Mouse (Mus musculus): ENCODE results near the gene Timeless.
"Not testable (repeated sequence)": the region's sequence is repeated elsewhere in the genome, so short reads cannot be mapped to it uniquely, and the experiment has no call there.

Timeless gene

DNA sequence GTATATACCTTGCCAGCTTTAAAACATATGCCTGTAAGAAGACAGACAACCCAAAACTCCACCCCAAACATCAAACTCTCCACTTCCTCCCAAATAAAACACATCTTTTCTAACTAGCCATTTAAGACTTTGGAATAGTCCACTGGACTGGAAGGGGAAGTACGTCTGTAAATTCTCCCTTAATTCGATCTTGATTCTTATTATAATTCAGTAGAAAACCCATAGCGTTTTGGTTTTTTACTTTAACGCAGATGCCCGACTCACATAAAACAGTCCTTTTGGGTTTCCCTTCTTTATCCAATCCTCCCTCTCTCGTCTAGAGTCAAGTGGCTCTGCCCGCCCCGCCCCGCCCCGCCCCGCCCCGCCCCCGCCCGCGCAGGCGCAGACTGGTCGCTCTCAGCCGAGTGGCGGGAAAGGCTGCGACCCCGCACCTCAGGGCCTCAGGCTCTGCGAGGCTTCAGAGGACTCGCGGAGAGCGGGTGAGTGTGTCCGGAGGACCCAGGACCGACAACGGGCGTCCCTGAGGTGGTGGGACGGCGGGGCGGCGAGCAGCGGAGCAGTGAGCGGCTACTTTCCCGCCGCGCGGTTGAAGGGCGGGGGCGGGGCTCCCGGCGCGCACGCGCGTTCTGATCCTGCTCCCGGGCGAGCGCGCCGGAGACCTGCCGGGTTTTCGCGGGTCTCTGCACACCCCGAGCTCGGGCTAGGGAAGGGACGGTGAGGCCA, at the start of gene Timeless:
Timeless (plus strand) TSS at position 369 of the 723 bp plus-strand sequence.
- DNase-seq, result peak; percentile 88

DNA sequence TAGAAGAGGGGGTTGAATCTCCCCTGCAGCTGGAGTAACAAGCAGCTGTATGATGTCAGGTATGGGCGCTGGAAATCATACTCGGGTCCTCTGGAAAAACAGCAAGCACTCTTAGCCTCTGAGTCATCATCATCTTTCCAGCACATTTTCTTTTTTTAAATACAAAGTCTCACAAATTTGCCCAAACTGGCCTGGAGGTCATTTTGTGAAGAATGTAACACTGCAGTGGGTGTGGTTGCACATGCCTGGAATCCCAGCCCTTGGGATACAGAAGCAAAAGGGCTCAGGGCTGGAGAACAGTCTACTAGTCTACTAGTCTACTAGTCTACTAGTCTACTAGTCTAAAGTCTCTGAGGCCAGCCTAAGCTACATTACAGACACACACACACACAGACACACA, 47.6 kb upstream of the Timeless start:
- DNase-seq, result no peak

DNA sequence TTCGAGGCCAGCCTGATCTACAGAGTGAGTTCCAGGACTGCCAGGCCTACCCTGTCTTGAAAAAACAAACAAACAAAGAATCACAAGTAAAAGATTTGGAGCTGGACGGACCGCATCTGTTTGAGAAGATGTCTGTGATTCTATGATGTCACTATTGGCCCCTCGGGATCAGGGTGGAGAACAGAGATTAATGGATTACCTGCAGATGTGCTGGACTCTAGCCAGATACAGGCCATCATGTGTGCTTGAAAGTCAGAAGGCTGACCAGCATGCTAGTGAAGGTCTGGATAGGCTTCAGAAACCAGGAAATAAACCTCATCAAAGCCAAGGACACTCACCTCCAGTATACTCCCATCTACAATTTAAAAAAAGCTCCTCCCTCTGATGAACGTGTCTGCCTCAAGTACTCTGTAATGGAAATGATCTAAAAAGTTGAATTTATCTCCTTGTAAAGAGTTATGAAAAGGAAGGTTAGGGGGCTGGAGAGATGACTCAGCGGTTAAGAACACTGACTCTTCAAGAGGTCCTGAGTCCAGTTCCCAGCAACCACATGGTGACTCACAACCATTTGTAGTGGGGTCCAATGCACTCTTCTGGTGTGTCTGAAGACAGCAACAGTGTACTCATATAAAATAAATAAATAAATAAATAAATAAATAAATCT, 46.5 kb upstream of the Timeless start:
- DNase-seq, result no peak

DNA sequence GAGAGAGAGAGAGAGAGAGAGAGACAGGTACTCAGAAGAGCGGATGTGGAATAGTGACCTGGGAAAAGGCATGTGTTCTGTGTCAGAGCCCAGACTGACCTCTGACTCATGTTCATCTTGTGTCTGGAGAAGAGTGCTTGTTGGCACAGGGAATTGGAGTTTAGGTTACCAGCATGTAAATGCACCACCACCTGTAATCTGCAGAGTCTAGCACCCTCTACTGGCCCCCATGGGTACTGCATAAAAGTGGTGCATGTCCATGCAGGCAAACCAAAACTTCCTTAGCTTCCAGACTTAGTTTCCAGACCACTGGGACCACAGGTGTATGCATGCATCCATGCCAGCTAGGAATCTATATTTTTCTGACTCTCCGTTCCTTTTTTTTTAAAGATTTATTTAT, 45.9 kb upstream of the Timeless start:
- peak; percentile 69 for DNase-seq

DNA sequence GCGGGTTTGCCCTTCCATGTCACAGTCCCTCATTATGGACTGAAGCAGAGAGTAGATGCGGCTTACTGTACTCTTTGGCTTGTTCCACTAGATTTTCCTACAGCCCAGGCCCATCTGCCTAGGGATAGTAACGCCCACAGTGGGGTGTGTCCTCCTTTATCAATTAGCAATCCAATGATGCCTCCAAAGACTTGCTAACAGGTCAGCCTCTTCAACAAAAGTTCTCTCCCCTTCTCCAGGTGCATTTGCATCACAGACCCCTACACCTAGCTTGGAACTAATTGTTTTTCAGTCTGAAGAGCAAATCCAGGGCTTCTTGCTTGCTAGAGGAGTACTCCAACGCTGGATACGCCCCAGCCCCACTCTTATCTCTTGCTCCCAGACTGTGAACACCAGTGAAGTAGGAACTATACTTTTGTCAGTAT, 44.7 kb upstream of the Timeless start:
- no peak for DNase-seq

DNA sequence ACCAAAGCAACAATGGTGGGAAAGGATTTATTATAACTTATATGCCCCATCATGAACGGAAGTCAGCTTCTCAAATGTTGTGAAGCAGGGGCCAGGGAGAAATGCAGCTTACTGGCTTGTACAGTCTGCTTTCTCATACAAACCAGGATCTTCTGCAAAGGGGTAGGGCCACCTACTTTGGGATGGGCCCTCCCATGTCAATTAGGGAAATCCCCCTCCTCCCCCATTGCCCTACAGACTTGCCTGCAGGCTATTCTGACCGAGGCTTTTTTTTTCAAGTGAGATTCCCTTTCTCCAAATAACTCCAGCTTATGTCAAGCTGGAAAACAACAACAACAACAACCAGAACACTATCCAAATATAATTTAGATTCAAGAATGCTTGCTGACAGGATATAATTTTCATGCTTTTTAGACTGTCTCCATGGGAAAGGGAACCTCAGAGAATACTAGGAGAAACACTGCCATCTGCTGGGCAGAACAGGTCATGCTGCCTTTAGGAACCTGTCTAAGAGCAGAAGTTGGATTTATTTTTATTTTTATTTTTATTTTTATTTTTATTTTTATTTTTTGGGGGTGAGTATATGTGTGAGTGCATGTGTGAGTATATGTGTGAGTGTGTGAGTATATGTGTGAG, 43.5 kb upstream of the Timeless start:
- peak; percentile 67 for DNase-seq

DNA sequence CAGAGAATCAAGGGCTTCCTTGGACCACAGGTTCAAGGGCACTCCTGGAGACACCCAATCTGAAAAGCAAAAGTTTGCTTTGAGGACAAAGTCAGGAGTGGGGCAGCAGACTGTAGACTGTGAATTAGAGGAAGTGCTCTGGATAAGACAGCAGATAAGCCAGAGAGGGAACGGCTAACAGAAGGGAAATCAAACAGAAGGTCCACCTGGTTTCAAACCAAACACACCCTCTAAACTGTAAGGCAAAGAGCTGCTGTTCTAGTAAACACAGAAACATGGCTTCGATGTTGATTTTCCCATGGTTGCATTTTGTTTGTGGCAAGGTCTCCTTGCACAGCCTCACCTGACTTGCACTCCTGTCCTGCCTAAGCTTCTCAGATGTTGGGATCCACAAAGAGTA, 40.4 kb upstream of the Timeless start:
- no peak for DNase-seq

DNA sequence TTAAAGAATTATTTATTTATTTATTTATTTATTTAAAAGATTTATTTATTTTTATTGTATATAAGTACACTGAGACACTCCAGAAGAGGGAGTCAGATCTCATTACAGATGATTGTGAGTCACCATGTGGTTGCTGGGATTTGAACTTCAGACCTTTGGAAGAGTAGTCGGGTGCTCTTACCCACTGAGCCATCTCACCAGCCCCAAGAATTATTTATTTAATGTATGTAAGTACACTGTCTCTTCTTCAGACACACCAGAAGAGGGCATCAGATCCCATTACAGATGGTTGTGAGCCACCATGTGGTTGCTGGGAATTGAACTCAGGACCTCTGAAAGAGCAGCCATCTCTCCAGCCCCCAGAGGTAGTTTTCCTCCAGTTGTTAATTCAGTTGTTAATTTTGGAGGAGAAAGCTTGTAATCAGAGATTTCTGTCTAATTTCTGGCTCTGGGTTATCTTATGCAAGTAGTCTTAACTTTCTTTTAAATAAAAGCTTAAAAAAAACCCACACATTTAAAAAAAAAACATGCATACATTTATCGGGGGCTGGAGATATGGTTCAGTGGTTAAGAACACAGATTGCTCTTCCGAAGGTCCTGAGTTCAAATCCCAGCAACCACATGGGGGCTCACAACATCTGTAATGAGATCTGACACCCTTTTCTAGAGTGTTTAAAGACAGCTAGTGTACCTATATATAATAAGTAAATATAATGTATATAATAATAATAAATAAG, 39.7 kb upstream of the Timeless start:
- not testable (repeated sequence) for DNase-seq

DNA sequence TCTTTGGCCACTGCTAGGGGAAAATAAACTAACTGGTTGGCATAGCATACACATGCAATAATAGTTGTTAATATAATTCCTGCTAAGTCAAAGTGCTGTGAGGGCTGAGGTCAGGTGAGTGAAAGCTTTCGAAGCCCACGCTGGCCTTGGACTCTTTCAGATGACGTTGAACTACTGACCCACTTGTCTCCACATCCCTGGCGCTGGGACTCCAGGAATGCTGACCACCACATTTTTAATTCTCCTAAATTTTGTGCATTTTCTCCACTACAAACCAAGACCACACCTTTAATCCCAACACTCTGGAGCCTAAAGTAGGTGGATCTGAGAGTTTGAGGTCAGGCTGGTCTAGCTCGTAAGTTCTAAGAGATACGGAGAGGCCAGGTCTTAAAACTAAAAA, 38.8 kb upstream of the Timeless start:
- DNase-seq, result no peak

DNA sequence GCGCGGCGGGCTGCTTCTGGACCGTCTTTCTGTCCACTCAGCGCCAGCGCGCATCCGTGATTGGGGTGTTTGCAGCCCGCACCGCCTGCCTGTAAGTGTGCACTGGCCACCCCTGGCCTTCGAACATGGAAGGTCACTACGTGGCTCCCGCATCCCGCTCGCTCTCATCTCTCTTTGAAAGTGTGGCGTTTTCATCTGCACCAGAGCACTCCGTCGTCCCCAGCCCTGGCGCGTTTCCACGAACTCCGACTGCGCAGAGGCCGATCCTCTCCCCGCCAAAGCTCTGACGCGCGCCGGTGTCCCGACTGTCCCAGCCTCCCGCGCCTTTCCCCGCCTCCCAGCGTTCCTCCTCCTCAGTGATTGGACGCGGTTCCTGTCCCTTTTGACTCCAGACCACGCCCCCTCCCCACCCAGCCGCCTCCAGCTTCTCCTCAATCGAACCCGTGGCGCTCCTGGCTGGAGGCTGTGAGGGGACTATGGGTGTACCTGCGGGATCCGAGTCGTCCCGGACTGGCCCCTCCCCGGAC, 37.8 kb upstream of the Timeless start, which contains the start of gene Gls2:
Gls2 (plus strand) TSS at position 434 of the 527 bp plus-strand sequence.
- peak; percentile 99 for DNase-seq

DNA sequence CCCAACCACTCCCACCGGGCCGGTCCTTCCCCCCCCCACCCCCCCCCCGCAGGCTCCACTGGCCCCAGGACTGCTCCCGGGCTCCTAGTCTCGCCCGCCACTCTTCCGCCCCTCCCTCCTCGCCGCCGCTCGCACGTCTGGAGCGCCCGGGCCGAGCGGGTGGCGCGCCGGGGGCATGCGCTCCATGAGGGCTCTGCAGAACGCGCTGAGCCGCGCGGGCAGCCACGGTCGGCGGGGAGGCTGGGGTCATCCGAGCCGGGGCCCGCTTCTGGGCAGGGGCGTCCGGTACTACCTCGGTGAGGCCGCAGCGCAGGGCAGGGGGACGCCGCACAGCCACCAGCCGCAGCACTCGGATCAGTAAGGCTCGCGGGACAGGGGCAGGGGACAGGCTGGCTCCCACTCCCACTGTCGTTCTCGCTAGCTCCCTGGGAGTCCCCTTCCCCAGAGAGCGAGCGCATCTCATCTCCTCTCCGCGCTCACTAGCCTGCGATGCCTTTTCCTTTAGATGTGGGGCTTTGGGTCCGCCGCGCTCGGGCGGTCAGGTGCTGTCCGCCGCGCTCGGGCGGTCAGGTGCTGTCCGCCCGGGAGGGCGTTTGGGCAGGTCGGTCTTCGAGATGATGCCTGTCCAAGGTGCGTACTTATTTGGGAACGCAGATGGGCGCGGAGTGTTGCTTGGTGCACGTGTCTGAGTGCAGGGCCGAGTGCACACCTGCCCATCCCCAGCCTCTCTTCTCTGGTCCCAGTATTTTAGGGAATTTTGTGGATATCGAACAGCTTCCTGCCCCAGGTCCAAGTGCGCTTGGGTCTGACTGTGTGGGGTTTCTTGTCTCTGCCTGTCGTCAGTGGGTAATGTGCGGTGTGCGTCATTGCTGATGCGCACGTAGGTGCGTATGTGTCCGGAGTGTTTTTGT, 37.1 kb upstream of the Timeless start:
- peak; percentile 62 for DNase-seq

DNA sequence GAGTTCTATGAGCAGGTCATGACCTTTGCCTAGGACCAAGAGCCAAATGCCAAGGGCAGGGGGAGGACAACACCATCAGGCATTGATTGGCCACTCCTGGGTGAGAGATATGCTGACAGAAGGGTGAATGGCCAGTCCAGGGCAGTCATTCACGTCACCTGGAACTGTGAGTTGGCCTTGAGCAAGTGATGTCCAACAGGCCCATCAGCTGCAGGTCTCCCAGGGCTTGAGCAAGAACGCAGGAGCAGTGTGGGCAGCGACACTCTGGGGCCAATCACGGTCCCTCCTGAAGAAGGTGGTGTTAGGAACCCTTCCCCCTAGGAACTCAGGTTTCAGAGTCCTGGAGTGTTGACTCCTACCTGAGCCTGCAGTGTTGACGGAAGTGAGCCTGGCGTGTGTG, 30.0 kb upstream of the Timeless start:
- DNase-seq, result no peak

DNA sequence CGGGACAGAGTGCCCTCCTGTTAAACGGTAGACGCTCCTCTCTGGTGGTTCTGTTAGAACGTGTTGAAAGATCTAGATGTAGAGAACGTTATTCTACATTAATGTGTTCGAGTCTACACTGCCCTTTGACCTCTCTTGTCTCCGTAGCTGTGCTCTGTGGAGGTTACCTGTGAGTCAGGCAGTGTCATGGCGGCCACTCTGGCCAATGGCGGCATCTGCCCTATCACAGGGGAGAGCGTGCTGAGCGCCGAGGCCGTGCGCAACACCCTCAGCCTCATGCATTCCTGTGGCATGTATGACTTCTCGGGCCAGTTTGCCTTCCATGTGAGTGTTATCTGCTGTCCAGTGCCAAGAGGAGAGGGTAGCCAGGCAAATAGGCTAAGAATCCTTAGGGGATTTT, 26.9 kb upstream of the Timeless start:
- no peak for DNase-seq

DNA sequence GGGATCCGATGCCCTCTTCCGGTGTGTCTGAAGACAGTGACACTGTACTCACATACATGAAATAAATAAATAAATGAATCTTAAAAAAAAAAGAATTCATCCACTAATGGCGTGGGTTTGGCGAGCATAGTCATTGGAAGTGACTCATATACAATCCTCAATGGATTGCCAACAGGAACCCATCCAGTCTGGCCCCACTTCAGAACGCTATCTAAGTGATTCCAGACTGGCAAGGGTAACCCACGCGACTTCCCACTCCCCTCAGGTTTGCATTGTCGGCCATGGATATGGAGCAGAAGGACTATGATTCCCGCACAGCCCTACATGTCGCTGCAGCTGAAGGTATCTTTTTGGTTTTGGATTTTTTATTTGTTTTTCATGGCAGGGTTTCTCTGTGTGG, 23.5 kb upstream of the Timeless start:
- no peak for DNase-seq

DNA sequence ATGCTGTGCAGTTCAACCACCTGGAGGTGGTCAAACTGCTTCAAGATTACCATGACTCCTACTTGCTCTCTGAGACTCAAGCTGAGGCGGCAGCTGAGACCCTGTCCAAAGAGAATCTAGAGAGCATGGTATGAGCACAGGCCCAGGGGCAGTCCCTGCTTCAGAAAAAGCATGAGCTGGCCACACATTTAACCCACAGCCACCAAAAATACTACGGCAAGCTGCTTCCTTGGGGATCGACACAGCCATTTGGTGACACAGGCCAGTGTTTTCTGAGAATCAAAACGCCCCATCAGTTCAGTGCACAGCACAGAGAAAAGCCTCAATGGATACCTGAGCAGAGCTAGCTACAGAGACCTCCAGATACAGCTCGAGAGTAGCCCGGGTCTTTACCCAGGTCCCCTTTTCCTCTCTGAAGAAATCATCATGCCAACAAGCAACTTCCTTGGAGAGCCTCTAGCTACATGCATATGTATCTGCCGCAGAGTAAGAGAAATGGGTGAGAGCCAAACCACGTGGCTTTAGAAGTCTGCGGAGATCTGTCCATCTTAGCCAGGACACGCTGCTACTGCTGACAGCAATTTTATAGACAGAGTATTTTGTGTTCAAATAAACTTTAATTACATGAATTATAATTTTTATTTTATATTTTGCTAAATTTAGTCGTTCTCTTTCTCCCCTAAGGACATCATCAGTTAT, 22.4 kb upstream of the Timeless start:
- no peak for DNase-seq

DNA sequence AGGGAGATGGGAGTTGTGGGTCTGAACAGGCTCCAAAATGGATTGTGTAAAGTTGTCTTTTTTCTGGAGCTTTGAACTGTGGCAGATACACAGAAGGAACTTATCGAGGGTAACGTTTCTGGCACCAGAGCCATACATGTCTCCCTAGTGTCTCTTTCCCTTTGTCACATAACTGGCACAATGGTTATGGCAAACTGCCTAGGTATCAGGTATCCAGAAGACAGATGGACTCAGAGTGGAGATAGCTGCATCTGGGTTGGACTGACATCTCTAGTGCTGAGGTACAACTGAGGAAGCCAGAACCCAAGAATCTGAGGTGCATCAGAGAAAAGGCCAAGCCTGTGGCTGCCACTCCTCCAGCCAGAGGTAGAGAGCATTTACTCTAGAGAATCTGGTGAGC, 21.7 kb upstream of the Timeless start:
- no peak for DNase-seq

DNA sequence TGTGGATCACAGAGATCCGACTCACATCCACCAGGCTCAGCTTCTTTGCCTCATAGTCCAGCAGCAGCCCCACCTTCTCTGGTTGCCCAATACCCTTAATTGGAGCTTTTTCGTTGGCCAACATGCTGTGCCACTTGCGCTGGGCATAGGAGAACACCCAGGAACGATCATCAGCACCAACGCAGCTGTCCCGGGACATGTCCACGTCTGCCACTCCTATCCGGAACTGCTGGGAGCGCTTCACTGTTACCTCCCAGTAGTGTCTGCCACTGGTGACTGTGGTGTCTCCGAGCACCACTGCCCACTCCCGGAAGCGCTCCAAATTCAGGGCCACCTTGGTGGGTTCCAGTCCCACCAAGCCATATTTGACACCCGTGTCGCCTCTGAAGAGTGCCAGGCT, 20.9 kb upstream of the Timeless start:
- no peak for DNase-seq

DNA sequence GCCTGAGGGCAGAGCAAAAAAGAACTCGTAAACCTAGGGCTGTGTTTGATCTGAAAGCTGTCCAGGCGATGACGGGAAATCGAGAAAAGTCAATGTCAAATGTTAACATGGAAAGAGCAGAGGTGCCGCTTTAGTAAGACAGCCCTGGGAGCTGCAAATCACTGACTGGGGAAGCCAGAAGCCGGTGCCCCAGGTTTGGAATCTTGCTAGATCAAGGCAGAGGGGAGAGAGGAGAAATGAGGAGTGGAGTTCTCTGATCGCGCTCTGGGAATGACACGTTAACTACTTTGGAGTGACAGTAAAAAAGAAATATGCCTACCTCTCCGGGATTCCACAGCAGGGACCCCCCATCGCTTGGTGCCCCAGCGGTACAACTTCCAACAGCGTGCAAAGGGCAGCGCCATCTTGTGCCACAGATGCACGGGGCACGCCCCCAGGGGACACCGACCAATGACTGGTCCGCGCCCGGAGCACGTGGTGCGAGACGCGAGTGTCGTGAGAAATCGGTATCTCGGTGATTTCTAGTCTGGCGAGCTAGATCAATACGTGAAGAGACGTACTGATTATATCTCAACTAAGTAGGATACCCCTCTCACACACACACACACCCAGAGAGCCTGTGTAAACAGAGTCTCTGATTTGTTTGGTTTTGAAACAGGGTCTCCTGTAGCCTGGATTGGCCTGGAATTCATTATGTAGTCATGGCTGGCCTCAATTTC, 20.3 kb upstream of the Timeless start, which contains the start of gene Spryd4:
Spryd4 (minus strand) TSS at position 418 of the 719 bp plus-strand sequence.
- peak; percentile 86 for DNase-seq

DNA sequence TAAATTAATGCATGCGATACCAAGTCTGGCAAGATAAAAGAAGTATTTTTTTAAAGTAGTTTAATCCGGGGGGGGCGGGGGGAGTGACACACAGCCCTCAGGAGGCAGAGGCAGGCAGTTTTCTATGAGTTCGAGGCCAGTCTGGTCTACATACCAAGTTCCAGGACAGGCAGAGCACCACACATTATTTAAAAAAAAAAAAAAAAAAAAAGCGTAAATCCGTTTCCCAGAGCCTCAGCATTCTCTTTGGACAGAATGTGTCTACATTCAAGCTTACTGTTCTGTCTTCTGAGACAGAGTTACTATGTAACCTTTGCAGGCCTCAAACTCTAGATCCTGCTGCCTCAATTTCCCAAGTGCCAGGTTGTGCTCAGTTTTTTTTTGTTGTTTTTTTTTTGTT, 19.7 kb upstream of the Timeless start:
- DNase-seq, result no peak

DNA sequence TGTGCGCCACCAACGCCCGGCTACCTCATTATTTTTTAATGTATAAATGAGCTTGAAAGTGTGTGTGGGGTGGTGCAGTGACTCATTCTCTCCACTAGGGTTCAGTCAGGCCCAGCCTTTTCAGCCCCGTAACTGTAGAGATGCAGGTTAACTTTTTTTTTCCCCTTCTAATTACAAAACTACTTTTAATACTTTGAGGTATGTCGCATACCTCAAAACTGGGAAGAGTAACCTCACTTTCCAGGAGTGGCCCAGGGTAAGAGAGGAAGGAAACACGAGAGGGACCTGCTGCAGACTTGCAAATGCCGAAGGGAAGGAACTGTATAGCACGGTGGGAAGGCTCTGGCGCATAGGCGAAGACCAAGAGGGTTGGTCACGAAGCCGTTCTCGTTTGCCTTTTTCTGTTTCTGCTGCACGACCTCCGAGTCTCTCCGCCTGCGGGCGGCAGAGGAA, 19.0 kb upstream of the Timeless start:
- DNase-seq, result peak; percentile 78
